Mouse (Mus musculus): ENCODE measurements around the gene Gzmd.
"Not testable (repeated sequence)": the region's sequence is repeated elsewhere in the genome, so short reads cannot be mapped to it uniquely, and the experiment has no call there.

DNA sequence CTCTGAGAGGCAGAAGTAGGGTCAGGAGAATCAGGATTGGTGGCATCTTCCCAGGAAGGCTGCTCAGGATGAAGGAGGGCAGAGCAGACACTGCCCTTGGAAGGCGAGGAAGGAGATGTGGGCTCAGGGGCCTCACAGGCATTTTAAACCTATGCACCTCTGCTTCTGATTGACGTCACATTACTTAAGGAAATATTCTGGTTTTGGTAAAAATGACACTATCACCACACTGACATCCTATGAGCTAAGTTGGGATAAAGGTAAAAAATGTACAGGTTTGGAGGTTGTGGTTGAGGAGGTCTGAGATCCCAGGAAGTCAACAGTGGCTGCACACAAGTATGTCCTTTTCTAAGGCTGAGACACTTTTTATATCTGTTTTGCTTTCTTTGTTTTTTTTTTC is 27.1 kb upstream of the Gzmd start, which contains the start of gene Gzmg:
- TF ChIP-seq POLR2A (IDR thresholded peaks at IDR 0.05; ENCODE audit: control insufficient read depth, extremely low read depth, insufficient read depth, low read length, poor library complexity); CTCF (IDR thresholded peaks at IDR 0.05; ENCODE audit: borderline replicate concordance, control insufficient read depth, extremely low read depth, insufficient read depth, low read length, poor library complexity): not testable (repeated sequence)

Measured in thymus, adult 2 months (tissue).